Mouse (Mus musculus): ENCODE data around the gene Olfr889.
"Not testable (repeated sequence)": the region's sequence is repeated elsewhere in the genome, so short reads cannot be mapped to it uniquely, and the experiment has no call there.

The Olfr889 gene

GRCm38 (mm10) chr9:38114898-38115297 lies at the start of gene Olfr889:
TSS of gene Olfr889 (plus strand) at chr9:38115198.
- DNase-seq (ENCODE audit: low spot score in 2 of 2), result no peak

DNA sequence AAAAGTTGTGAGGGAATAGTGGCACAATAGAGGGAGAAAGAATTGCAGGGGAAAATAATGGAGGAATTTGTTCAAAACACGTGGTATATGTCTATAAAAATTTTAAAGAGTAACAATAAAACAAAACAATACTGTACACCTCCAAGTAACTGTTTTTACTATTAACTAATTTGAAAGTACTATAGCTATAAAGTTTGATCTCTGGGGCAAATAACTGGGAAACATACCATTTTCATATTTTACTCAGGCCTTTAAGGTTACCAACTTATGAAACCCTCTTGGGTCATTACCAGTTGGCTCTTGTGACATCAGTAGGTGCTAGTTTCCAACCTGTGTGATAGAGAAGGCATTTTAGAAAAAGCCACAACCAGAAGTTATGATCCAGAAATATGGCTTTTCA lies 31.2 kb upstream of the Olfr889 start, which contains the start of gene Olfr887:
Gene Olfr887 (plus strand): TSS at position 301 of the 400 bp plus-strand sequence.
- DNase-seq (ENCODE audit: low spot score in 2 of 2), result no peak

- no peak for DNase-seq (ENCODE audit: low spot score in 2 of 2)
Observed at GRCm38 (mm10) chr9:38107828-38108227, 7.2 kb upstream of the Olfr889 start, which contains the start of gene Olfr888. TSS of gene Olfr888 (plus strand) at chr9:38108128.

- DNase-seq (ENCODE audit: low spot score in 2 of 2), result no peak
Observed at GRCm38 (mm10) chr9:38142217-38142616, 27.2 kb downstream of the Olfr889 start, which contains the start of gene Olfr890. TSS of gene Olfr890 (plus strand) at chr9:38142517.

- DNase-seq (ENCODE audit: low spot score in 2 of 2), result not testable (repeated sequence)
Observed at GRCm38 (mm10) chr9:38168341-38168740, 53.3 kb downstream of the Olfr889 start.
